Mouse (Mus musculus): Measurements from ENCODE around the gene Efcab12. TPM values are rescaled to one million over a fixed set of nuclear protein-coding genes. Genes with fewer than 3 reads are reported as not detected.

Efcab12 gene
- total and polyA plus RNA-seq, 2 experiments: 0.09 to 0.11 TPM

DNA sequence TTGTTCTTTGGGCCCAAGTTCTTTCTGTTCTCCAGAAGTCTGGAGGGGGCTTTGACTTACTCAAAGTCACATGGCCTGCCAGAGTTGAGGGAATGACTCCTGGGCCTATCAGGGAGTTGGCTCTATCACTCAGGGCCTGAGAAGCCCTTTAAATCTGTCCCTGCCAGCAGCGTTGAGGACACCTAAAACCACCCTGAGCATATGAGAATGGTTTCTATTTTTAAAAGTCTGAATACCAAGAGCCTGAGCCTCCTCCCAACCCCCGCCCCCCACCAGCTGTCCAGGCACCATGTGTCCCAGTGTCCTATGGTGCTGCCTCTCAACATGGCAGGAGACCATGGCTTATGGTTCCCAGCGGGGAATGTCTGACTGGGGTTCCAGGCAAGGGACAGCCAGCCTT lies 62.4 kb downstream of the Efcab12 start:
- Histone ChIP-seq H3K79me2 (ENCODE audit: control insufficient read depth, insufficient read depth, low read length) (no peaks in the 10 kb centered on the region), H3K27me3 (ENCODE audit: control insufficient read depth, insufficient read depth, low read length) (no peaks in the 10 kb centered on the region), H3K4me1 (ENCODE audit: control insufficient read depth, insufficient read depth, low read length) (peaks cover 3% of the 10 kb centered on the region), H3K27ac (replicated peaks; ENCODE audit: insufficient read depth, low read depth, low read length) (no peak overlapping the region), H3K4me3 (ENCODE audit: insufficient read depth, low read depth, low read length) (no peak overlapping the region), H3K36me3 (ENCODE audit: control insufficient read depth, insufficient read depth, low read length) (no peaks in the 10 kb centered on the region), H3K9ac (ENCODE audit: low read depth, low read length) (no peak overlapping the region)
- WGBS: 74% methylated on average over 3 of the region's 3 CpGs
- TF ChIP-seq POLR2A (IDR thresholded peaks at IDR 0.05; ENCODE audit: extremely low read depth, insufficient read depth, low read length): no peak
- no peak for TF ChIP-seq CTCF (IDR thresholded peaks at IDR 0.05; ENCODE audit: low read depth, low read length)
- no peak for DNase-seq (ENCODE audit: extremely low read depth, low read depth, low spot score)

DNA sequence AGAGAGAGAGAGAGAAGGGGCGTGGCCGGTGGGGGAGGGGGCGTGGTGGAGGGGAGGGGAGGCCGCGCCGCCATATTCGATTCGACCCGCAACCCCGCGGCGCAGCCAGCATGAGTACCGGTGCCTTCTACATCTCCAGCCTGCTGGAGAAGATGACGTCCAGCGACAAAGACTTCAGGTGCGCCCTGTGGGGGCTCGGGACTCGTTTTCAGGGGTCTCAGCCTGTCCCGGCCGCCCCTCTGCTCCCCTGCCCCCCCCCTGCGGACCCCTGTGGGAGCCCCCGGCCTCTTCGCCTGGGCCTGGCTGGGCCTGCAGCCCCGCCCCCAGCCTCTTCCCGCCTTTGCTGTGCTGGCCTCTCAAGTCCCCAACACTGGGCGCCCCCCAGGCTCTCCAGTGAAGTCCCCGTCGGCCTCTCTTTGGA lies 63.7 kb downstream of the Efcab12 start, which contains the start of gene Cand2:
Gene Cand2, plus strand, starts transcription at position 38 of the 421 bp plus-strand sequence.
- Histone ChIP-seq H3K27me3 (ENCODE audit: control insufficient read depth, insufficient read depth, low read length) (no peaks in the 10 kb centered on the region), H3K27ac (replicated peaks; ENCODE audit: insufficient read depth, low read depth, low read length) (no peak within 1 kb of the TSS), H3K9ac (ENCODE audit: low read depth, low read length) (peak within 1 kb of the TSS; percentile 45), H3K79me2 (ENCODE audit: control insufficient read depth, insufficient read depth, low read length) (no peaks in the 10 kb centered on the region), H3K4me3 (ENCODE audit: insufficient read depth, low read depth, low read length) (peak within 1 kb of the TSS; percentile 77), H3K4me1 (ENCODE audit: control insufficient read depth, insufficient read depth, low read length) (peaks cover 3% of the 10 kb centered on the region), H3K36me3 (ENCODE audit: control insufficient read depth, insufficient read depth, low read length) (no peaks in the 10 kb centered on the region)
- TF ChIP-seq CTCF (IDR thresholded peaks at IDR 0.05; ENCODE audit: low read depth, low read length) (no peak), POLR2A (IDR thresholded peaks at IDR 0.05; ENCODE audit: extremely low read depth, insufficient read depth, low read length) (no peak)
- 5% methylated on average over 24 of the region's 28 CpGs for WGBS
- DNase-seq (ENCODE audit: extremely low read depth, low read depth, low spot score): no peak

- peak overlapping the region; percentile 63 for H3K4me3 ChIP-seq (ENCODE audit: insufficient read depth, low read depth, low read length)
- peak overlapping the region; percentile 45; the same call in 1 of the 2 replicates for H3K9ac ChIP-seq (ENCODE audit: low read depth, low read length)
- no peaks in the 10 kb centered on the region for H3K79me2 ChIP-seq (ENCODE audit: control insufficient read depth, insufficient read depth, low read length)
- no peak overlapping the region for H3K27ac ChIP-seq (replicated peaks; ENCODE audit: insufficient read depth, low read depth, low read length)
- no peaks in the 10 kb centered on the region for H3K27me3 ChIP-seq (ENCODE audit: control insufficient read depth, insufficient read depth, low read length)
- no peak for DNase-seq (ENCODE audit: extremely low read depth, low read depth, low spot score)
- TF ChIP-seq POLR2A (IDR thresholded peaks at IDR 0.05; ENCODE audit: extremely low read depth, insufficient read depth, low read length): no peak
- TF ChIP-seq CTCF (IDR thresholded peaks at IDR 0.05; ENCODE audit: low read depth, low read length): no peak
- H3K36me3 ChIP-seq (ENCODE audit: control insufficient read depth, insufficient read depth, low read length): no peaks in the 10 kb centered on the region
- peaks cover 3% of the 10 kb centered on the region for H3K4me1 ChIP-seq (ENCODE audit: control insufficient read depth, insufficient read depth, low read length)
- 9% methylated on average over 12 of the region's 14 CpGs for WGBS
Observed at GRCm38 (mm10) chr6:115773966-115774413, 64.2 kb downstream of the Efcab12 start.

DNA sequence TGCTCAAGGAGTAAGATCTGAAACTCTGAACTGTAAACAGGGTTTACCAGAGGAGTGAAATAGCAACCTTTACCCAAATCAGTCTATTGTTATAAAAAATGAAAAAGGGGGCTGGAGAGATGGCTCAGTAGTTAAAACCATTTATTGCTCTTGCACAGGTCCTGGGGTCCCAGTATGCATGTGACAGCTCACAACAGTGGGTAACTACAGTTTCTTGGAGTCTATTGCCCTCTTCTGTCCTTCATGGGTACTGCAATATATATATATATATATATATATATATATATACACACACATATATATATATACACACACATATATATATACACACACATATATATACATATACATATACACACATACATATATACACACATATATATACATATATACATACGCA lies 65.6 kb downstream of the Efcab12 start:
- Histone ChIP-seq H3K27me3 (ENCODE audit: control insufficient read depth, insufficient read depth, low read length) (no peaks in the 10 kb centered on the region), H3K36me3 (ENCODE audit: control insufficient read depth, insufficient read depth, low read length) (no peaks in the 10 kb centered on the region), H3K4me3 (ENCODE audit: insufficient read depth, low read depth, low read length) (no peak overlapping the region), H3K4me1 (ENCODE audit: control insufficient read depth, insufficient read depth, low read length) (peaks cover 3% of the 10 kb centered on the region), H3K79me2 (ENCODE audit: control insufficient read depth, insufficient read depth, low read length) (no peaks in the 10 kb centered on the region), H3K27ac (replicated peaks; ENCODE audit: insufficient read depth, low read depth, low read length) (no peak overlapping the region), H3K9ac (ENCODE audit: low read depth, low read length) (no peak overlapping the region)
- 92% methylated on average over 1 of the region's 1 CpGs for WGBS
- TF ChIP-seq CTCF (IDR thresholded peaks at IDR 0.05; ENCODE audit: low read depth, low read length): 0 out of 2 replicates have a peak, but pooled peaks have one; percentile 28
- no peak for TF ChIP-seq POLR2A (IDR thresholded peaks at IDR 0.05; ENCODE audit: extremely low read depth, insufficient read depth, low read length)
- no peak for DNase-seq (ENCODE audit: extremely low read depth, low read depth, low spot score)

- no peak for TF ChIP-seq CTCF (IDR thresholded peaks at IDR 0.05; ENCODE audit: low read depth, low read length)
- no peak for TF ChIP-seq POLR2A (IDR thresholded peaks at IDR 0.05; ENCODE audit: extremely low read depth, insufficient read depth, low read length)
- no peak for DNase-seq (ENCODE audit: extremely low read depth, low read depth, low spot score)
Observed at GRCm38 (mm10) chr6:115772201-115772600, 66.0 kb downstream of the Efcab12 start.

DNA sequence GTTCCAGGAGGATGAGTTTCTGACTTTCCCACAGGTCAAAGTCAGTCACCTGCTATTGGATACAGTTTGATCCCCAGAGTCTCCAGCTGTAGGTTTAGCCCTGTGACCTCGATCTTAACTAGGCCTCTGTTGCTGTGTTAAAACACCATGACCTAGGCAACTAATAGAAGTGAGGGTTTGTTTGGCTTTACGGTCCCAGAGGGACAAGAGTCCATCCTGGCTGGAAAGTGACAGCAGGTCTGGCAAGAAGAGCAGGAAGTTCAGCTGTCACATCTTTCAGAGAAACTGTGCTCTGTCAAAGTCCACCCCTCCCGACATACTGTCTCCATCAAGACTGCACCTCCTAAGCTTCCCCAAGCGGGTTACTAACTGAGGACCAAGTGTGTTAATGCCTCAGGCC lies 67.4 kb downstream of the Efcab12 start:
- H3K4me3 ChIP-seq (ENCODE audit: insufficient read depth, low read depth, low read length): no peak overlapping the region
- H3K27me3 ChIP-seq (ENCODE audit: control insufficient read depth, insufficient read depth, low read length): no peaks in the 10 kb centered on the region
- WGBS: 24% methylated on average over 4 of the region's 4 CpGs
- H3K36me3 ChIP-seq (ENCODE audit: control insufficient read depth, insufficient read depth, low read length): no peaks in the 10 kb centered on the region
- H3K4me1 ChIP-seq (ENCODE audit: control insufficient read depth, insufficient read depth, low read length): peaks cover 3% of the 10 kb centered on the region
- H3K9ac ChIP-seq (ENCODE audit: low read depth, low read length): no peak overlapping the region
- no peaks in the 10 kb centered on the region for H3K79me2 ChIP-seq (ENCODE audit: control insufficient read depth, insufficient read depth, low read length)
- peak; percentile 80 for DNase-seq (ENCODE audit: extremely low read depth, low read depth, low spot score)
- TF ChIP-seq CTCF (IDR thresholded peaks at IDR 0.05; ENCODE audit: low read depth, low read length) (no peak), POLR2A (IDR thresholded peaks at IDR 0.05; ENCODE audit: extremely low read depth, insufficient read depth, low read length) (no peak)
- H3K27ac ChIP-seq (replicated peaks; ENCODE audit: insufficient read depth, low read depth, low read length): 0 out of 2 replicates have a peak overlapping the region, but pooled peaks have one; percentile 3

More at GRCm38 (mm10) chr6:115772201-115772600, 66.0 kb downstream of the Efcab12 start:
- 82% methylated on average over 6 of the region's 6 CpGs for WGBS
- Histone ChIP-seq H3K79me2 (ENCODE audit: control insufficient read depth, insufficient read depth, low read length) (no peaks in the 10 kb centered on the region), H3K4me3 (ENCODE audit: insufficient read depth, low read depth, low read length) (no peak overlapping the region), H3K27me3 (ENCODE audit: control insufficient read depth, insufficient read depth, low read length) (no peaks in the 10 kb centered on the region), H3K4me1 (ENCODE audit: control insufficient read depth, insufficient read depth, low read length) (peaks cover 3% of the 10 kb centered on the region), H3K9ac (ENCODE audit: low read depth, low read length) (no peak overlapping the region), H3K36me3 (ENCODE audit: control insufficient read depth, insufficient read depth, low read length) (no peaks in the 10 kb centered on the region), H3K27ac (replicated peaks; ENCODE audit: insufficient read depth, low read depth, low read length) (no peak overlapping the region)

All from liver, adult 2 months (tissue).